Mouse (Mus musculus): ENCODE data around the gene Atg5. TPM values are rescaled to one million over a fixed set of nuclear protein-coding genes. Genes with fewer than 3 reads are reported as not detected.
A peak's percentile ranks its signal among the peaks of the same experiment; 100 is the strongest.

Gene Atg5
- polyA plus RNA-seq, 1 experiment from 2014 or later = 52.8 TPM

DNA sequence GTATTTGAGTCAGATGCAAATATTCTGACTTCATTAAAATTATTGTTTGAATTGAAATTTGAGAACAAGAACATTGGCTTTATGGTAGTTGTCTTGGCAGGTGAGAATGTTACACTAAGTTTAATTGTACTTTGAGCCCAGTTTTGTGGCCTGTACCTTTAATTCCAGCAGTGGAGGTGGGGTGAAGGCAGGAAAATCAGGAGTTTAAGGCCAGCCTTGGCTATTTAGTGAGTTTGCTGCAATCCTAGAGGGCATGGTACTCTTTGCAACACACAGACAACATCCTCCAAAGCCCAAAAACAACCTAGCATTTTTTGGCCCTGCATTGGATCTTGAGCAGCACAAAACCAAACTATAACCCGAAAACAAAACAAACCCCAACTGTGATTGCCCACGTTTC lies 1.1 kb downstream of the Atg5 start:
- Histone ChIP-seq H3K36me3 (ENCODE audit: control insufficient read depth, insufficient read depth, low read length) (no peaks in the 10 kb centered on the region), H3K9me3 (ENCODE audit: control insufficient read depth, low read length) (no peaks in the 10 kb centered on the region), H3K4me3 (replicated peaks; ENCODE audit: low read depth, low read length) (peak overlapping the region; percentile 84), H3K9ac (replicated peaks; ENCODE audit: low read length) (no peak overlapping the region), H3K27me3 (ENCODE audit: control insufficient read depth, insufficient read depth, low read length) (no peaks in the 10 kb centered on the region), H3K4me1 (ENCODE audit: control insufficient read depth, insufficient read depth, low read length) (peaks cover 20% of the 10 kb centered on the region), H3K4me2 (ENCODE audit: low read length) (peak overlapping the region; percentile 78), H3K27ac (replicated peaks; ENCODE audit: low read depth, low read length) (no peak overlapping the region)
- no peak for ATAC-seq (ENCODE audit: low FRiP score, low TSS enrichment)
- no peak for DNase-seq
- WGBS = 68% methylated on average over 2 of the region's 2 CpGs

- ATAC-seq (ENCODE audit: low FRiP score, low TSS enrichment) = no peak
- WGBS = 100% methylated on average over 1 of the region's 1 CpGs
Observed at GRCm38 (mm10) chr10:44282323-44282722, 14.2 kb downstream of the Atg5 start.

DNA sequence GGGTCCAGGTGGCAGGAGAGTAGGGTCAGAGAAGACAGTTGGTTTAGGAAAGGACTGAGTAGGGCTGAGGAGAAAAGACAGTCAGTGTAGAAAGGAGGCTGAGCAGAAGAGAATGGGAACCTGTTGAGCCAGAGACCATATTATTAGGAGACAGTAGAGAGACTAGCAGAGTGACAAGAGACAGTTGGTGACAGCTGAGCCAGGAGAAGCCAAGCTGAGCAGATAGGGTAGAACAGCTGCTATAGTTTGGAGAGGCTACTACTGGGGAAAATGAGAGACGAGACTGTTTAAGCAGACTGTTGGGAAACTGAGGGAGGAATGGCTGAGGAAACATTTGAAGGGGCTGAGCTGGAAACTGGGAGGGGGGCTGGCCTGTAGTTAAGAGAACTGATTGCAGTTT lies 16.9 kb downstream of the Atg5 start:
- H3K4me1 ChIP-seq (ENCODE audit: control insufficient read depth, insufficient read depth, low read length) = no peaks in the 10 kb centered on the region
- WGBS = 76% methylated on average over 1 of the region's 1 CpGs
- DNase-seq = no peak
- no peak overlapping the region for H3K4me2 ChIP-seq (ENCODE audit: low read length)
- no peak for ATAC-seq (ENCODE audit: low FRiP score, low TSS enrichment)
- H3K9ac ChIP-seq (replicated peaks; ENCODE audit: low read length) = no peak overlapping the region
- no peaks in the 10 kb centered on the region for H3K27me3 ChIP-seq (ENCODE audit: control insufficient read depth, insufficient read depth, low read length)
- H3K36me3 ChIP-seq (ENCODE audit: control insufficient read depth, insufficient read depth, low read length) = peaks cover 26% of the 10 kb centered on the region
- no peak overlapping the region for H3K4me3 ChIP-seq (replicated peaks; ENCODE audit: low read depth, low read length)
- H3K27ac ChIP-seq (replicated peaks; ENCODE audit: low read depth, low read length) = no peak overlapping the region
- H3K9me3 ChIP-seq (ENCODE audit: control insufficient read depth, low read length) = no peaks in the 10 kb centered on the region

More at GRCm38 (mm10) chr10:44282323-44282722, 14.2 kb downstream of the Atg5 start:
- Histone ChIP-seq H3K27me3 (ENCODE audit: control insufficient read depth, insufficient read depth, low read length) (no peaks in the 10 kb centered on the region), H3K9me3 (ENCODE audit: control insufficient read depth, low read length) (no peaks in the 10 kb centered on the region), H3K4me2 (ENCODE audit: low read length) (no peak overlapping the region), H3K4me1 (ENCODE audit: control insufficient read depth, insufficient read depth, low read length) (no peaks in the 10 kb centered on the region), H3K36me3 (ENCODE audit: control insufficient read depth, insufficient read depth, low read length) (peaks cover 10% of the 10 kb centered on the region), H3K27ac (replicated peaks; ENCODE audit: low read depth, low read length) (no peak overlapping the region), H3K4me3 (replicated peaks; ENCODE audit: low read depth, low read length) (no peak overlapping the region), H3K9ac (replicated peaks; ENCODE audit: low read length) (no peak overlapping the region)
- DNase-seq = no peak

DNA sequence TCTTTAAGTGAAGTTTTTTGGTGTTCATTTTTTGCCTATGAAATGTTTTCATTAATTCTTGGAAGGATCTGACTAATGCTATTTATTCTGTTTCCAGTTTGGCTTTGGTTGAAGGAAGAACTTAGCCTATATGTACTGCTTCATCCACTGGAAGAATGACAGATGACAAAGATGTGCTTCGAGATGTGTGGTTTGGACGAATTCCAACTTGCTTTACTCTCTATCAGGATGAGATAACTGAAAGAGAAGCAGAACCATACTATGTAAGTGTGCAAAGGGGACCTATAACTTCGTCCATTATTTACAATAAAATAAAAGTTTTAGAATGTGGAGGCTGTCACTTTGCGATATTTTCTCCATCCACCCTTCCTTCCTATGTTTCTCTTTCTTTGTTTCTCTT lies 17.8 kb downstream of the Atg5 start:
- ATAC-seq (ENCODE audit: low FRiP score, low TSS enrichment) (no peak), DNase-seq (no peak)
- Histone ChIP-seq H3K4me1 (ENCODE audit: control insufficient read depth, insufficient read depth, low read length) (no peaks in the 10 kb centered on the region), H3K27ac (replicated peaks; ENCODE audit: low read depth, low read length) (no peak overlapping the region), H3K4me2 (ENCODE audit: low read length) (no peak overlapping the region), H3K36me3 (ENCODE audit: control insufficient read depth, insufficient read depth, low read length) (peaks cover 30% of the 10 kb centered on the region), H3K9ac (replicated peaks; ENCODE audit: low read length) (no peak overlapping the region), H3K9me3 (ENCODE audit: control insufficient read depth, low read length) (no peaks in the 10 kb centered on the region), H3K27me3 (ENCODE audit: control insufficient read depth, insufficient read depth, low read length) (no peaks in the 10 kb centered on the region), H3K4me3 (replicated peaks; ENCODE audit: low read depth, low read length) (no peak overlapping the region)
- 94% methylated on average over 4 of the region's 4 CpGs for WGBS

DNA sequence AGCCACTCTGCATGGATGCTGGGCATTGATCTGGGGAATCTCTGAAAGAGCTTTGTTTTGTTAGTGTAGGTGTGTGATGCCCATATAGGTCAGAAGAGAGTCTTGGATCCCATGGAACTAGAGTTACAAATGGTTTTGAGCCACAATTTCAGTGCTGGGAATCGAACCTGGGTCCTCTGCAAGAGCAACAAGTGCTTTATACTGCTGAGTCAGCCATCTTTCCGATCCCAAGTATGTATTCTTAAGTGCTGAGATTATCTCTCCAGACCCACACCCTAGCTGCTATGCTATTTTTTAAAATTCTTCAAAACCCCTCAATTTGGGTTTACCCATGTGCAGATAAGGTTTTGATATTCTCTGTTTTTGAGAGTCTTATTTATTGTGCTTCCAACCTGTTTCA lies 22.7 kb downstream of the Atg5 start:
- no peak overlapping the region for H3K27ac ChIP-seq (replicated peaks; ENCODE audit: low read depth, low read length)
- no peak overlapping the region for H3K9ac ChIP-seq (replicated peaks; ENCODE audit: low read length)
- no peak overlapping the region for H3K4me2 ChIP-seq (ENCODE audit: low read length)
- H3K27me3 ChIP-seq (ENCODE audit: control insufficient read depth, insufficient read depth, low read length) = no peaks in the 10 kb centered on the region
- DNase-seq = no peak
- no peak overlapping the region for H3K4me3 ChIP-seq (replicated peaks; ENCODE audit: low read depth, low read length)
- ATAC-seq (ENCODE audit: low FRiP score, low TSS enrichment) = no peak
- H3K4me1 ChIP-seq (ENCODE audit: control insufficient read depth, insufficient read depth, low read length) = no peaks in the 10 kb centered on the region
- H3K9me3 ChIP-seq (ENCODE audit: control insufficient read depth, low read length) = no peaks in the 10 kb centered on the region
- 97% methylated on average over 2 of the region's 2 CpGs for WGBS
- peaks cover 36% of the 10 kb centered on the region for H3K36me3 ChIP-seq (ENCODE audit: control insufficient read depth, insufficient read depth, low read length)

DNA sequence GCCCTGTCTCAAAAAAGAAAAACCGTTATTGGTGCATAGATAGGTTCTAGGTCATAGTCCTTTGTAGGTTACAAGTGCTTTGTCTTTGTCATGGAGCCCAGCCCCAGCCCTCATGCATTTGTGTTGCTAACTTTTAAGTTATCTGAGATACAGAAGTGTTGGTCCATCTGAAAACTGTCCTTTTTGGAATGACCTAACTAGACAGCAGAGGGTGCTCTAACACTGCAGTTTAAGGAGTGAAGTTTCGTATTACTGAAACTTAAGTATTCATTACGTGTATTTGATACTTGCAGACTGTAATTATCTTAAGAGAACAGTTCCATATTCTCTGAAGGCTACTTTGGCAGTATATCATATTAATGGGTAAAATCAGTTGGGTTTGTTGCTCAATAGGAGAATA lies 24.0 kb downstream of the Atg5 start:
- Histone ChIP-seq H3K4me2 (ENCODE audit: low read length) (no peak overlapping the region), H3K36me3 (ENCODE audit: control insufficient read depth, insufficient read depth, low read length) (peaks cover 30% of the 10 kb centered on the region), H3K9ac (replicated peaks; ENCODE audit: low read length) (no peak overlapping the region), H3K27ac (replicated peaks; ENCODE audit: low read depth, low read length) (no peak overlapping the region), H3K4me3 (replicated peaks; ENCODE audit: low read depth, low read length) (no peak overlapping the region), H3K9me3 (ENCODE audit: control insufficient read depth, low read length) (no peaks in the 10 kb centered on the region), H3K4me1 (ENCODE audit: control insufficient read depth, insufficient read depth, low read length) (no peaks in the 10 kb centered on the region), H3K27me3 (ENCODE audit: control insufficient read depth, insufficient read depth, low read length) (no peaks in the 10 kb centered on the region)
- 73% methylated on average over 3 of the region's 3 CpGs for WGBS
- DNase-seq = peak; percentile 81
- no peak for ATAC-seq (ENCODE audit: low FRiP score, low TSS enrichment)

GRCm38 (mm10) chr10:44299165-44299564 lies 31.0 kb downstream of the Atg5 start:
- Histone ChIP-seq H3K36me3 (ENCODE audit: control insufficient read depth, insufficient read depth, low read length) (peaks cover 19% of the 10 kb centered on the region), H3K4me1 (ENCODE audit: control insufficient read depth, insufficient read depth, low read length) (no peaks in the 10 kb centered on the region), H3K4me3 (replicated peaks; ENCODE audit: low read depth, low read length) (no peak overlapping the region), H3K27me3 (ENCODE audit: control insufficient read depth, insufficient read depth, low read length) (no peaks in the 10 kb centered on the region), H3K9ac (replicated peaks; ENCODE audit: low read length) (no peak overlapping the region), H3K4me2 (ENCODE audit: low read length) (no peak overlapping the region), H3K9me3 (ENCODE audit: control insufficient read depth, low read length) (no peaks in the 10 kb centered on the region), H3K27ac (replicated peaks; ENCODE audit: low read depth, low read length) (no peak overlapping the region)
- ATAC-seq (ENCODE audit: low FRiP score, low TSS enrichment) (no peak), DNase-seq (no peak)
- 84% methylated on average over 9 of the region's 9 CpGs for WGBS

GRCm38 (mm10) chr10:44300078-44300477 lies 31.9 kb downstream of the Atg5 start:
- H3K9ac ChIP-seq (replicated peaks; ENCODE audit: low read length) = no peak overlapping the region
- whole genome bisulfite sequencing = 95% methylated on average over 4 of the region's 4 CpGs
- no peaks in the 10 kb centered on the region for H3K27me3 ChIP-seq (ENCODE audit: control insufficient read depth, insufficient read depth, low read length)
- no peaks in the 10 kb centered on the region for H3K4me1 ChIP-seq (ENCODE audit: control insufficient read depth, insufficient read depth, low read length)
- no peak overlapping the region for H3K4me2 ChIP-seq (ENCODE audit: low read length)
- no peak overlapping the region for H3K4me3 ChIP-seq (replicated peaks; ENCODE audit: low read depth, low read length)
- no peak for ATAC-seq (ENCODE audit: low FRiP score, low TSS enrichment)
- DNase-seq = no peak
- H3K9me3 ChIP-seq (ENCODE audit: control insufficient read depth, low read length) = no peaks in the 10 kb centered on the region
- H3K27ac ChIP-seq (replicated peaks; ENCODE audit: low read depth, low read length) = no peak overlapping the region
- peaks cover 26% of the 10 kb centered on the region for H3K36me3 ChIP-seq (ENCODE audit: control insufficient read depth, insufficient read depth, low read length)

GRCm38 (mm10) chr10:44303648-44304329 lies 35.6 kb downstream of the Atg5 start:
- H3K4me1 ChIP-seq (ENCODE audit: control insufficient read depth, insufficient read depth, low read length) = no peaks in the 10 kb centered on the region
- no peaks in the 10 kb centered on the region for H3K27me3 ChIP-seq (ENCODE audit: control insufficient read depth, insufficient read depth, low read length)
- ATAC-seq (ENCODE audit: low FRiP score, low TSS enrichment) = no peak
- H3K9ac ChIP-seq (replicated peaks; ENCODE audit: low read length) = no peak overlapping the region
- no peak overlapping the region for H3K4me2 ChIP-seq (ENCODE audit: low read length)
- peaks cover 17% of the 10 kb centered on the region for H3K36me3 ChIP-seq (ENCODE audit: control insufficient read depth, insufficient read depth, low read length)
- WGBS = 98% methylated on average over 15 of the region's 15 CpGs
- no peak overlapping the region for H3K4me3 ChIP-seq (replicated peaks; ENCODE audit: low read depth, low read length)
- H3K9me3 ChIP-seq (ENCODE audit: control insufficient read depth, low read length) = no peaks in the 10 kb centered on the region
- H3K27ac ChIP-seq (replicated peaks; ENCODE audit: low read depth, low read length) = no peak overlapping the region
- no peak for DNase-seq
